Mouse (Mus musculus) right cerebral cortex, adult 18-20 months (tissue): ENCODE data around the gene Tmem178b.

Source experiments
- DNase-seq: peaks from one replicate; pipeline ENCODE4 v3.0.0; 2022; ENCODE audit warnings: mixed read lengths

Tmem178b gene

GRCm38 (mm10) chr6:39872901-39873591 is at the start of gene Tmem178b:
Gene Tmem178b (plus strand): TSS chr6:39873271.
- peak; percentile 37 for DNase-seq

GRCm38 (mm10) chr6:39828736-39829135 is 44.3 kb upstream of the Tmem178b start:
- DNase-seq = no peak

GRCm38 (mm10) chr6:39843698-39844342 is 29.3 kb upstream of the Tmem178b start:
- DNase-seq = no peak

GRCm38 (mm10) chr6:39847538-39847937 is 25.5 kb upstream of the Tmem178b start:
- no peak for DNase-seq

- no peak for DNase-seq
Observed at GRCm38 (mm10) chr6:39848766-39849165, 24.3 kb upstream of the Tmem178b start.

GRCm38 (mm10) chr6:39849667-39850066 is 23.4 kb upstream of the Tmem178b start:
- DNase-seq = peak; percentile 31

GRCm38 (mm10) chr6:39870271-39871135 is 2.6 kb upstream of the Tmem178b start:
- peak; percentile 72 for DNase-seq

- DNase-seq = peak; percentile 92
Observed at GRCm38 (mm10) chr6:39871381-39872305, 1.4 kb upstream of the Tmem178b start.

- peak; percentile 43 for DNase-seq
Observed at GRCm38 (mm10) chr6:39872306-39872900, 668 bp upstream of the Tmem178b start.

GRCm38 (mm10) chr6:39875186-39875585 is 2.1 kb downstream of the Tmem178b start:
- DNase-seq = peak; percentile 20

- DNase-seq = no peak
Observed at GRCm38 (mm10) chr6:39876444-39876843, 3.4 kb downstream of the Tmem178b start.

GRCm38 (mm10) chr6:39890811-39891210 is 17.7 kb downstream of the Tmem178b start:
- DNase-seq = no peak

- DNase-seq = no peak
Observed at GRCm38 (mm10) chr6:39896500-39896899, 23.4 kb downstream of the Tmem178b start.

- no peak for DNase-seq
Observed at GRCm38 (mm10) chr6:39899231-39899630, 26.2 kb downstream of the Tmem178b start.

- DNase-seq = no peak
Observed at GRCm38 (mm10) chr6:39903220-39903773, 30.2 kb downstream of the Tmem178b start.

- peak; percentile 90 for DNase-seq
Observed at GRCm38 (mm10) chr6:39903845-39904244, 30.8 kb downstream of the Tmem178b start.

GRCm38 (mm10) chr6:39914956-39915355 is 41.9 kb downstream of the Tmem178b start:
- DNase-seq = peak; percentile 45

GRCm38 (mm10) chr6:39915636-39916281 is 42.7 kb downstream of the Tmem178b start:
- DNase-seq = no peak

GRCm38 (mm10) chr6:39916514-39916913 is 43.4 kb downstream of the Tmem178b start:
- no peak for DNase-seq

GRCm38 (mm10) chr6:39917242-39917641 is 44.2 kb downstream of the Tmem178b start:
- DNase-seq = peak; percentile 38

- DNase-seq = no peak
Observed at GRCm38 (mm10) chr6:39917729-39918128, 44.7 kb downstream of the Tmem178b start.
